Mouse (Mus musculus): ENCODE measurements around the gene Hnrnpdl.

- TF ChIP-seq CTCF (IDR thresholded peaks at IDR 0.05; ENCODE audit: low read depth) (no peak), EP300 (optimal IDR thresholded peaks at IDR 0.05) (no peak)
Observed at GRCm38 (mm10) chr5:100059326-100059725, 19.9 kb upstream of the Hnrnpdl start.
